Mouse (Mus musculus): Measurements from ENCODE around the gene 0610012G03Rik. TPM values are rescaled to one million over a fixed set of nuclear protein-coding genes. Genes with fewer than 3 reads are reported as not detected.
"Not testable (repeated sequence)": the region's sequence is repeated elsewhere in the genome, so short reads cannot be mapped to it uniquely, and the experiment has no call there.

0610012G03Rik gene
- 1 to 10 TPM; 5.5 to 7.3 TPM for polyA plus RNA-seq (2017; shearing (Covaris generic))

- ATAC-seq, result peak; percentile 73
These were observed at the start of gene 0610012G03Rik, which contains the start of gene Ncbp2 for GRCm38 (mm10) chr16:31948345-31948774. TSS of gene 0610012G03Rik (minus strand) at chr16:31948494. TSS of gene Ncbp2 (plus strand) at chr16:31948513.

DNA sequence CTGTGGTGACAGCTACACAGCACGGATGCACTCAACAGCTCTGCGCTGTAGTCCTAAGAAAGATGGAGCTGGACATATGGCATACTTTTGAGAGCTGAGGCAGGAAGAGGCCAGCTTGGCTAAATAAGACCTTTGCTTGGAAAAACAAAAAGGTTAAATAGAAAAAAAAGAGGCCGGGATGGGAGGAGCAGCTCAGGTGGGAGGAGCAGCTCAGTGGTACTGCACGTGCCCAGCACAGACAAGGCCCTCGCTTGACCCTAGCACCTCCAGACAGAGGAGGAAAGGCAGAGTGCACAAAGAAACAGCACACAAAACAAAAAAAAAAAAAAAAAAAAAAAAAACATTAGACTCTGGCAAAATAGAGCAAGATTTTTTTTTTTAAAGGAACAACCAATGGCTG, 48.1 kb upstream of the 0610012G03Rik start:
- no peak for ATAC-seq

- ATAC-seq, result no peak
These were observed 45.7 kb upstream of the 0610012G03Rik start for GRCm38 (mm10) chr16:31993946-31994345.

DNA sequence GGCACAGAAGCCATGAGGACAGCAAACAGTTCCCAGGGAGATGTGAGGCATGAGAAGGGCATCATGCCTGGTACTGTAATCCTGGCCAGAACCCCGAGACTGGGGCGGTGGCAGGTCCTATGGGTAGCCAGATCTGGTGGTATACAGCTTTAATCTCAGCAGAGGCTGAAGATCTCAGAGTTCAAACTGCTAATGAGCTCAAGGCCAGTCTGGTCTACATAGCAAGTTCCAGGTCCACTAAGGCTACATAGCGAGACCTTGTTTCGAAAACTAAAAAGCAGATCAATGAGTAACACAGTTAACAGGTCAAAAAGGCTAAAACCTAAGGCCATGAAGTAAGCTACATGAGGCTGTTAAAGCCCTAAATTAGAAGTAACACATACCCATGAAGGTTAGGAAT, 44.9 kb upstream of the 0610012G03Rik start:
- ATAC-seq, result no peak

GRCm38 (mm10) chr16:31992039-31992438, 43.7 kb upstream of the 0610012G03Rik start:
- ATAC-seq, result no peak

DNA sequence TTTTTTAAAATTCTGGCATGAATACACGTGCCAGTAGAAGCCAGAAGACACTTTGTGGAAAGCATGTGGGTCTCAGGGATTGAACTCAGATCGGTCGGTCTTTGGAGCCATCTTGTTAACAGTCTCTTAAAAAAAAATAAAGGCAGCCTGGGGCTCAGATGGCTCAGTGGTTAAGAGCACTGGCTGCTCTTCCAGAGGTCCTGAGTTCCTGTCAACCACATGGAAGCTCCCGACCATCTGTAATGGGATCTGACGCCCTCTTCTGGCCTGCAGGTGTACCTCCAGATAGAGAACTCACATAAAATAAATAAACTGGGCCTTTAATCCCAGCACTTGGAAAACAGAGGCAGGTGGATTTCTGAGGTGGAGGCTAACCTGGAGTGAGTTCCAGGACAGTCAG, 32.7 kb upstream of the 0610012G03Rik start:
- no peak for ATAC-seq

DNA sequence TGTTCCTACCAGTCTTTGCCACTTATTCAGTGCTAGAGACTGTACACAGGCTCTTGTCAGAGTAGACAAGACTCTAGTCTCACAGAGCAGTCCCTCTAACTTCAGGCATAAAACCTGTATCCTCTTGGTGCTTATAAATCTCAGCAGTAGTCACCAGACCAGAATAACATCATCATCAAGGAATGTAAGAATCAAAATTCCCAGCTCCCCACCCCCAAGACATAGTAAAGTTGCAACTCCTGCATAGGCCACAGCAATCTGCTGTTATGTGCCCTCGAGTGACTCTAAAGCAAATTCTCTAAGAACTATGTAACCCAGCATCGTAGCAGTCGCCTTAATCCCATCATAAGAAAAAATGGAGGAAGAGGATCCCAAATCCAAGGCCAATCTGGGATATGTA, 31.2 kb upstream of the 0610012G03Rik start:
- ATAC-seq, result no peak

- no peak for ATAC-seq
These were observed 27.0 kb upstream of the 0610012G03Rik start for GRCm38 (mm10) chr16:31975258-31975657.

- ATAC-seq, result no peak
These were observed 14.9 kb upstream of the 0610012G03Rik start for GRCm38 (mm10) chr16:31963224-31963623.

DNA sequence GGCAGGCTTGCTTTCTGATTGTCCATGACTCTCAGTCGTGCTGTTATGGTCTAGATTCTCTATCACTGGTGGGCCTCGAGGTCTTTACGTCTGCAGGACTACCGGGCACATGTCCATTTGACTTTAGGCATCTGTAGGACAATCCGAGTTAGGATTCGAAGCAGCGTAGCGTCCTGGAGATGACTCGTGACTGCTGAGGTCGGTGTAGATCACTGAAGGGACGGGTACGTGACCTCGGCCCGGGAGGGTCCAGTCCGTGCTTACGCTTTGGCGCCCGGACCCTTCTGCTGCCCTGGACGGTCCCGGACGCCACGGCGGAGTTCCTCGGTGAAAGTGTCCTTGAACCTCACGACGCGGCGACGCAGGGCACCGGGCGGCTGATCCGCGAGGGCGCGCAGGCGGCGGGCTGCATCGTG, 385 bp downstream of the 0610012G03Rik start:
- peak; percentile 18 for ATAC-seq

GRCm38 (mm10) chr16:31947333-31947732, 961 bp downstream of the 0610012G03Rik start:
- no peak for ATAC-seq

- not testable (repeated sequence) for ATAC-seq
These were observed 2.3 kb downstream of the 0610012G03Rik start for GRCm38 (mm10) chr16:31945986-31946385.

- no peak for ATAC-seq
These were observed 2.9 kb downstream of the 0610012G03Rik start for GRCm38 (mm10) chr16:31945372-31945771.

DNA sequence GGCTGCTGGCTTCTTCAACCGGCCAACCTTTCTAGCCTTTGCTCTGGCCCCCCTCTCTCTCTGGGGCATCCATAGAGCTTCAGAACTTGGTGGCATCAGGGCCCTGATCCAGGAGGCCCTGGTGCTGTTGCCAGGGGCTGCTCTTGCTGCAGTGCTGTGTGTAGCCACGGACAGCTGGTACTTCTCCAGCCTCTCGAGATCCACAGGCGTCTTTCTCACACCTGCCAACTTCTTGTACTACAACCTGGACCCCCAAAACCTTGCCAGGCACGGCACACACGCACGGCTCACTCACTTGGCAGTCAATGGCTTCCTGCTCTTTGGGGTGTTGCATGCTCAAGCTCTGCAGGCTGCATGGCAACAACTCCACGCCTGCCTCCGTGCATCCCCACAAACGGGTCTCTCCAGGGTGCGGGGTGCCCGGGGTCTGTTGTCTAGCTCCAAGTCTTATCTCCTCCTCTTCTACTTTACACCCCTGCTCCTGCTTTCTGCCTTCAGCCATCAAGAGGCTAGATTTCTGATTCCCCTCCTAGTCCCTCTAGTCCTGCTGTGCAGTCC, 3.5 kb downstream of the 0610012G03Rik start:
- ATAC-seq, result no peak

DNA sequence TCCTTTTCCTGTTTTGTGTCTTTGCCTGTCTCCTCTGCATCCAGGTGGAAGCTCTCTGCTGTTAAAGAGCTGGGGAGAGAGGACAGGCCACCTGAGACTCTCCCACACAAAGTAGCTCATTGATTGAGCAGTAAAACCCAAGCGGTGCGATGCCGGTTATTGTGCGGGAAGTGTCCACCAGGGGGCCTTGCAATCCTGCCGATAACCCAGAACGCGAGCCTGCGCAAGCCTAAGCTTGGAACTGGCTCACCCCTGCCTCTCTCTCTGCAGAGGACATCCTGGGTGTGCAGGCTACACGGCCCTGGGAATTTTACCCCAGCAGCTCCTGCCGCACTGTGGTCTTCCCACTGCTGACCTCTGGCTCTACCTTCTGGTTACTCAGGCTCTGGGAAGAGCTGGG, 4.3 kb downstream of the 0610012G03Rik start:
- peak; percentile 52 for ATAC-seq

GRCm38 (mm10) chr16:31940586-31940985, 7.7 kb downstream of the 0610012G03Rik start:
- peak; percentile 38 for ATAC-seq

GRCm38 (mm10) chr16:31938856-31939255, 9.4 kb downstream of the 0610012G03Rik start:
- no peak for ATAC-seq

DNA sequence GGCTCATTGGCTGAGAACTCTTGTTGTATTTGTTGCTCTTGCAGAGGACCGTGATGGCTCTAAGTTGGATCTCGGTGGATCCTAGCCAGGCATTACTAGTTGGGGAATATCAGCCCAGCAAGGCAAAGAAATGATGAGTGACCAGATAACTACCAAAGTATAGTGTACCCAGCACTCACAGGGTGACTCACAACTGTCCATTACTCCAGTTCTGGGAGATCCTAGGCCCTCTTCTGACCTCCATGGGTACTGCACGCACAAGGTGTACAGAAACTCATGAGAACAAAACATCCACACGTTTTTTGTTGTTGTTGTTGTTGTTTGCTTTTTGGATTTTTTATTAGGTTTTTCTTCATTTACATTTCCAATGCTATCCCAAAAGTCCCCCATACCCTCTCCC, 11.7 kb downstream of the 0610012G03Rik start:
- no peak for ATAC-seq

GRCm38 (mm10) chr16:31935091-31935979, 13.0 kb downstream of the 0610012G03Rik start:
- ATAC-seq, result peak; percentile 42

- ATAC-seq, result no peak
These were observed 13.7 kb downstream of the 0610012G03Rik start for GRCm38 (mm10) chr16:31934550-31935010.

GRCm38 (mm10) chr16:31933751-31934549, 14.3 kb downstream of the 0610012G03Rik start, which contains the start of gene Pigz:
TSS of gene Pigz (plus strand) at chr16:31933851.
- no peak for ATAC-seq

GRCm38 (mm10) chr16:31932840-31933697, 15.2 kb downstream of the 0610012G03Rik start:
- ATAC-seq, result peak; percentile 51
